Mouse (Mus musculus) liver, adult 2 months (tissue): ENCODE results near the gene Pgm3. TPM values are rescaled to one million over a fixed set of nuclear protein-coding genes. Genes with fewer than 3 reads are reported as not detected.
A peak's percentile ranks its signal among the peaks of the same experiment; 100 is the strongest.

Experiments
- DNase-seq: peaks from one replicate; pipeline ENCODE4 v3.0.0-alpha.2; 2011; ENCODE audit warnings: low read depth, low spot score; ENCODE audit errors: extremely low read depth
- H3K27ac ChIP-seq: fragments of 200-500 bp; replicated peaks from 2 replicates; pipeline ENCODE4 v1.5.1; 2012; ENCODE audit warnings: low read depth, mild to moderate bottlenecking, control low read depth, inconsistent platforms, low read length; ENCODE audit not compliant: insufficient read depth
- H3K27me3 ChIP-seq: fragments of 200-500 bp; 2 replicates; pipeline ENCODE4 v1.6.1; 2012; ENCODE audit warnings: mild to moderate bottlenecking, moderate library complexity, low read length, inconsistent platforms; ENCODE audit not compliant: control insufficient read depth, insufficient read depth
- H3K36me3 ChIP-seq: fragments of 200-500 bp; 2 replicates; pipeline ENCODE4 v1.6.1; 2012; ENCODE audit warnings: low read length, inconsistent platforms; ENCODE audit not compliant: control insufficient read depth, insufficient read depth
- H3K4me1 ChIP-seq: fragments of 200-500 bp; 2 replicates; pipeline ENCODE4 v1.6.1; 2011; ENCODE audit warnings: low read length; ENCODE audit not compliant: control insufficient read depth, insufficient read depth
- H3K4me3 ChIP-seq: fragments of 200-500 bp; 2 replicates; pipeline ENCODE4 v1.5.1; 2011; ENCODE audit warnings: low read depth, mild to moderate bottlenecking, control low read depth, low read length, moderate library complexity; ENCODE audit not compliant: insufficient read depth
- H3K79me2 ChIP-seq: fragments of 200-500 bp; 2 replicates; pipeline ENCODE4 v1.6.1; 2012; ENCODE audit warnings: inconsistent platforms, mild to moderate bottlenecking, low read length, moderate library complexity; ENCODE audit not compliant: control insufficient read depth, insufficient read depth
- H3K9ac ChIP-seq: fragments of 200-500 bp; 2 replicates; pipeline ENCODE4 v1.6.1; 2012; ENCODE audit warnings: low read depth, mild to moderate bottlenecking, control low read depth, inconsistent platforms, low read length
- CTCF ChIP-seq: fragments of 200-500 bp; IDR thresholded peaks from 2 replicates; pipeline ENCODE4 v1.5.1; 2011; ENCODE audit warnings: low read depth, low read length, control low read depth
- POLR2A ChIP-seq: fragments of 200-500 bp; IDR thresholded peaks from 2 replicates; pipeline ENCODE4 v1.6.1; 2011; ENCODE audit warnings: low read length, control low read depth; ENCODE audit not compliant: insufficient read depth; ENCODE audit errors: extremely low read depth
- WGBS: fragments of 180-500 bp; shearing (Covaris S2); methylation state at CpG from one replicate; pipeline ENCODE4 v1.1.7; 2018; 5-methylcytosine and 5-hydroxymethylcytosine counted together
- polyA plus RNA-seq: library from polyadenylated mRNA; depleted of rRNA; stranded (reverse); fragments of >200 nt; gene quantifications from 2 replicates; pipeline ENCODE4 v1.2.3, GENCODE M21; 2012; rRNA removed
- total RNA-seq: library from RNA; depleted of rRNA; stranded (reverse); fragments of >200 nt; gene quantifications from 2 replicates; pipeline ENCODE4 v1.2.3, GENCODE M21; 2014; rRNA removed

Pgm3 gene
- total and polyA plus RNA-seq, 2 experiments, result 3.7 to 16.5 TPM

GRCm38 (mm10) chr9:86522335-86522734 lies 49.3 kb downstream of the Pgm3 start:
- Histone ChIP-seq H3K27me3 (no peaks in the 10 kb centered on the region), H3K4me3 (no peak overlapping the region), H3K9ac (no peak overlapping the region), H3K4me1 (no peaks in the 10 kb centered on the region), H3K27ac (no peak overlapping the region), H3K79me2 (no peaks in the 10 kb centered on the region), H3K36me3 (peaks cover 42% of the 10 kb centered on the region)
- DNase-seq, result no peak
- TF ChIP-seq CTCF (peak; percentile 18; the same call in 1 of the 2 replicates), POLR2A (no peak)

GRCm38 (mm10) chr9:86514798-86515197 lies 56.8 kb downstream of the Pgm3 start:
- Histone ChIP-seq H3K79me2 (no peaks in the 10 kb centered on the region), H3K36me3 (peaks cover 47% of the 10 kb centered on the region), H3K4me3 (no peak overlapping the region), H3K4me1 (no peaks in the 10 kb centered on the region), H3K27me3 (no peaks in the 10 kb centered on the region), H3K9ac (no peak overlapping the region), H3K27ac (no peak overlapping the region)
- DNase-seq, result no peak
- WGBS, result 90% methylated on average over 4 of the region's 4 CpGs
- TF ChIP-seq POLR2A (no peak), CTCF (no peak)

GRCm38 (mm10) chr9:86514390-86514789 lies 57.3 kb downstream of the Pgm3 start:
- no peaks in the 10 kb centered on the region for H3K79me2 ChIP-seq
- peaks cover 45% of the 10 kb centered on the region for H3K36me3 ChIP-seq
- H3K4me1 ChIP-seq, result no peaks in the 10 kb centered on the region
- DNase-seq, result no peak
- no peak overlapping the region for H3K4me3 ChIP-seq
- TF ChIP-seq POLR2A (no peak), CTCF (no peak)
- no peaks in the 10 kb centered on the region for H3K27me3 ChIP-seq
- 85% methylated on average over 3 of the region's 3 CpGs for WGBS
- H3K9ac ChIP-seq, result no peak overlapping the region
- no peak overlapping the region for H3K27ac ChIP-seq

- Histone ChIP-seq H3K79me2 (no peaks in the 10 kb centered on the region), H3K9ac (no peak overlapping the region), H3K27me3 (no peaks in the 10 kb centered on the region), H3K4me1 (no peaks in the 10 kb centered on the region), H3K36me3 (peaks cover 48% of the 10 kb centered on the region), H3K4me3 (no peak overlapping the region), H3K27ac (no peak overlapping the region)
- no peak for DNase-seq
- TF ChIP-seq POLR2A (no peak), CTCF (no peak)
- WGBS, result 92% methylated on average over 5 of the region's 5 CpGs
These were observed 57.9 kb downstream of the Pgm3 start for GRCm38 (mm10) chr9:86513733-86514132.

DNA sequence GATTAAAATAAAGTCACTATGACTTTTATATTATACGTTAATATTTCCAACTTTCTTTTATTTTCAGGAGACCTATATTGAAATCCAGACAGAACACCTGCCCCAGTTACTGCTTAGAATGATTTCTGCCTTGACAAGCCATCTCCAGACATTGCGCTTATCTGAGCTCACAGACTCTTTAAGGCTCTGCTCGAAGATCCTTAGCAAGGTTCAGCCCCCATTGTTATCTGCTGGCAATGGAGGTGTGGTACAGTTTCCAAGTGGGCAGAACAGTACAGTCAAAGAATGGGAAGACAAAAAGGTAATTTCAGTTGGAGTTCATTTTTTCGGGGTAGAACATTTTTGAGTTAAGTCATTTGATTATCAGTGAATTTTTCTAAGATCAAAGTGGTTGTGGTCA lies 64.2 kb downstream of the Pgm3 start:
- no peak for DNase-seq
- Histone ChIP-seq H3K36me3 (peaks cover 47% of the 10 kb centered on the region), H3K79me2 (no peaks in the 10 kb centered on the region), H3K27ac (no peak overlapping the region), H3K4me3 (no peak overlapping the region), H3K27me3 (no peaks in the 10 kb centered on the region), H3K4me1 (no peaks in the 10 kb centered on the region), H3K9ac (no peak overlapping the region)
- 94% methylated on average over 4 of the region's 4 CpGs for WGBS
- no peak for TF ChIP-seq CTCF
- no peak for TF ChIP-seq POLR2A

Other genes with a start within 250 kb of the Pgm3 start
- 2.2 and 3.0 TPM in 2 replicates for gene Ube2cbp, start 106.9 kb downstream of the Pgm3 start, total RNA-seq
- gene Ube2cbp, start 106.9 kb downstream of the Pgm3 start, polyA plus RNA-seq, result 0.97 and 1.8 TPM in 2 replicates
- 25.2 and 25.9 TPM in 2 replicates for gene Dop1a, start 104.7 kb downstream of the Pgm3 start, total RNA-seq
- 3.8 and 5.9 TPM in 2 replicates for gene Dop1a, start 104.7 kb downstream of the Pgm3 start, polyA plus RNA-seq
- gene Rwdd2a, start 149 bp upstream of the Pgm3 start, total RNA-seq, result 0.20 TPM in 1 of 2 replicates, not detected in the other
- 0.11 TPM in 1 of 2 replicates, not detected in the other for gene Rwdd2a, start 149 bp upstream of the Pgm3 start, polyA plus RNA-seq
- gene Me1, start 124.1 kb upstream of the Pgm3 start, total RNA-seq, result 62.8 and 87.4 TPM in 2 replicates
- 66.3 and 101 TPM in 2 replicates for gene Me1, start 124.1 kb upstream of the Pgm3 start, polyA plus RNA-seq
- gene Prss35, start 171.8 kb upstream of the Pgm3 start, total RNA-seq, result 0.20 TPM in 1 of 2 replicates, not detected in the other
- 0.02 TPM in 1 of 2 replicates, not detected in the other for gene Prss35, start 171.8 kb upstream of the Pgm3 start, polyA plus RNA-seq